Mouse (Mus musculus) lung, adult 2 months (tissue): ENCODE measurements around the gene Dpf1. TPM values are rescaled to one million over a fixed set of nuclear protein-coding genes. Genes with fewer than 3 reads are reported as not detected.

ENCODE experiments used
- DNase-seq: peaks from one replicate; pipeline ENCODE4 v3.0.0; 2022
- H3K4me1 ChIP-seq: fragments of 200-500 bp; 2 replicates; pipeline ENCODE4 v1.6.1; 2011; ENCODE audit warnings: low read length; ENCODE audit not compliant: control insufficient read depth, insufficient read depth
- H3K4me3 ChIP-seq: fragments of 200-500 bp; replicated peaks from 2 replicates; pipeline ENCODE3; 2011; ENCODE audit warnings: low read depth, mild to moderate bottlenecking, control low read depth, low read length; ENCODE audit errors: extremely low read depth
- CTCF ChIP-seq: fragments of 200-500 bp; IDR thresholded peaks from 2 replicates; pipeline ENCODE4 v1.5.1; 2011; ENCODE audit warnings: mild to moderate bottlenecking, low read length, control low read depth; ENCODE audit not compliant: insufficient read depth
- POLR2A ChIP-seq: fragments of 200-500 bp; IDR thresholded peaks from 2 replicates; pipeline ENCODE4 v1.6.1; 2011; ENCODE audit warnings: low read depth, mild to moderate bottlenecking, control low read depth, low read length, borderline replicate concordance; ENCODE audit errors: extremely low read depth
- WGBS: fragments of 180-500 bp; shearing (Covaris S2); methylation state at CpG from one replicate; pipeline ENCODE4 v1.1.7; 2018; 5-methylcytosine and 5-hydroxymethylcytosine counted together
- polyA plus RNA-seq: library from polyadenylated mRNA; depleted of rRNA; stranded (reverse); fragments of >200 nt; gene quantifications from 2 replicates; pipeline ENCODE4 v1.2.3, GENCODE M21; 2012

Gene Dpf1
- polyA plus RNA-seq, 1 experiment: 4.0 TPM

DNA sequence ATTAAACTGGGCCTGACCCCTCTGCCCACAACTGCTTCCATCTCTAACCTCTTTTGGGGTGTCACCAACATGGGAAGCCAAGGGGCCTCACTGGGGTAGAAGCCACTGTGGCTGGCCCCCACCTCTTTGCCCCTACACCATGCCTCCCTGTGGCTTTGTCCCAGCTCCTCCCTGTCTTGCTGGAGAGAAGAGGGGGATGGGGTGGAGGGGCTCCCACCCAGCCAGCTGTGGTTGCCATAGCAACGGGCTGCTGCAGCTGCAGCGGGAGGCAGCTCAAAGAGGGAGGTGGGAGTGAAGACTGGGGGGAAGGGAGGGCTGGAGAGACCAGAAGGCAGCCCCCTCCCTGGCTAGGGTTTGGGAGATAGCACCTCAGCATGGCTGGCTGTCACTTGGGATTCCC lies 13.8 kb downstream of the Dpf1 start:
- WGBS: 0% methylated on average over 2 of the region's 2 CpGs
- no peak for DNase-seq
- Histone ChIP-seq H3K4me1 (peaks cover 2% of the 10 kb centered on the region; the same call in 1 of the 2 replicates), H3K4me3 (no peak overlapping the region)
- TF ChIP-seq CTCF: no peak
- TF ChIP-seq POLR2A: no peak

DNA sequence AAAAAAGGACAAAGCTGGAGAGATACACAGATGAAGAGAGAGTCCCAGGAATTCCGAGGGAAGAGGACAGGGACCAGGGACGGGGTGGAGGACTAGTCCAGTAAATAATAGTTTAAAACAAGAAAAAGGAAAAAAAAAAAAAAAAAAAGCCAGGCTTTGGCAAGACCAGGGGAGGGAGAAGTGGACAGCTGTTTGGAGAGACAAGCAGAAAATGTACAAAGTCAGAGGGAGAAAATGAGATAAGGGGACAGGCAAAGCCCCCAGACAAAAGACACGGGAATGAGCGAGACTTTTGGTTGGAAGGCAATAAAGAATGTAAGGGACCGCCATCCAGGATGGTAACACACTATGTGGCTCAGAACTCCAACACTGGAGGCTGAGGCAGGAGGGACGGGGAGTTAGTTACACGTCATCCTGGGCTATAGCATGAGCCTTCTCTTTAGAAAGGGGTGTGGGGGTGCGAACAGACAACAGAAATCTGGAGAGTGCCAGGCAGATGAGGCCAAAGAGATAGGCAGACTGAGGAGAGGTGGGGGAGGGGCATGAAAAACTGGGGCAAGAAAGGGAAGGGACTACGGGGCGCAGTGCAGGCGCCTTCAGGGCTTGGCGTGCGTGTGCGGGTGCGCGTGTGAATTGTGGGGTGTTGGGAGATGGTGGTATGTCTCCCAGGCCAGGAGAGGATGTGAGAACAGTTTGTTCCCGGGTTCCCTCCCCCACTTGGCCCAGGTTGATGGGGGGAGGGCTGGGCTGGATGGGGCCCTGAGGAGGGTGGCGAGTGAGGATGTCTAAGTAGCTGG lies 14.6 kb downstream of the Dpf1 start:
- Histone ChIP-seq H3K4me1 (peaks cover 2% of the 10 kb centered on the region; the same call in 1 of the 2 replicates), H3K4me3 (no peak overlapping the region)
- DNase-seq: no peak
- 10% methylated on average over 18 of the region's 18 CpGs for WGBS
- TF ChIP-seq POLR2A: no peak
- no peak for TF ChIP-seq CTCF

DNA sequence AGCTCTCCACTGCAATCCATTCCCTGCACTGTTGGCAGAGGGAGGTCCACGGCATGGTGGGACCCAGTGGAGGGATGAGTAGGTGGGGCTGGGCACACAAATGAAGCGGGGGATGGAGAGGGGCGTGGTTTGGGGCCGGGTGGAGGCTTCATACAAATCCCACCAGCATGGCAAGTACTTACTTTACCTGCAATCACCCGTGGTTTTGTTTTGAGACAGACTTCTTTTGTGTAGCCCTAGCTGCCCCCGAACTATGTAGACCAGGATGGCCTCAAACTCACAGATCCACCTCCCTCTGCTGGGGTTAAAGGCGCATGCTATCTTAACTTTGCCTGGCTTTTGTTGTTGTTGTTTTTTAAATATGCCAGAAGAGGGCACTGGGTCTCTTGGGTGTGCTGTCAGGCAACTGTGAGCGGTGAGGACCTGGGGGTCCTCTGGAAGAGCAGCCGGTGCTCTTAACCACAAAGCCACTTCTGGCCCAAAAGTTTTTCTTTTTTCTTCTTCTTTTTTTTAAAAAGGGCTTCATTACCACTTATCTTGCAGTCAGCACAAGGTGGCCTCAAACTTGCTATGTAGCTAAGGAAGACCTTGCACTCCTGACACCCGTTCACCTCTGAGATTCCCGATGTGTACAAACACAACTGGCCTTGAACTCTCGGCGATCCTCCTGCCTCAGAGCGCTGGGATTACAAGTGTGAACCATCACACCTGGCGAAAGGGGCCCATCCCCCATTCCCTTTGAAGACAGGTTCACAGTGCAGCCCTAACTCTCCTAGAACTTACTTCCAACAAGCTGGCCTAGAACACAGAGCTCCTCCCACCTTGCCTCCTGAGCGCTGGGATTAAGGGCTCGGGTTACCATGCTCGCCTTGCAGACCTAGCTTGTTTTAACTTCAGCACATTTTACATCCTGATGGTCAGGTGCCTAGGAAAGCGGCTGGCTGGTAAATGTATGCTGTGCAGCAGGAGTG lies 15.9 kb downstream of the Dpf1 start:
- H3K4me3 ChIP-seq: no peak overlapping the region
- no peak for DNase-seq
- WGBS: 33% methylated on average over 19 of the region's 19 CpGs
- TF ChIP-seq CTCF (no peak), POLR2A (no peak)
- peaks cover 2% of the 10 kb centered on the region; the same call in 1 of the 2 replicates for H3K4me1 ChIP-seq

DNA sequence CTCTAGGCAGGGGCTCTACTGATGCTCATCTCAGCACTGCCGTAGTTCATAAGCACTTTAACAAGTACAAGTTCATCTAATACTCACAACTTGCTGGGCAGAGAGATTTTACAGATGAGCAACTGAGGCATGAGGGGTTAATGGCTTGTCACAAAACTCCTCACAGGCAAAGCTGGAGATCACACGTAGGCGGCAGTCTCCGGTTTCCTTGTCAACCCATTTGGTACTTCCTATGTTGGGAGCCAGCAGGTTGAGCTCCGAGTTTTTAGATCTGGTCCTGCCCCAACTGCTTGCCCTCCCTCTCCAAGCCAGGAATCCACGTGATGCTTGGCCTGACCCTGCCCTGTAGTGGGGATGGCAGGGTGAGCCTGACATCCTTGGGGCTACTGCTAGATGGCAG lies 23.3 kb downstream of the Dpf1 start:
- DNase-seq: no peak
- no peak for TF ChIP-seq POLR2A
- no peak for TF ChIP-seq CTCF
- Histone ChIP-seq H3K4me1 (no peaks in the 10 kb centered on the region), H3K4me3 (no peak overlapping the region)
- 81% methylated on average over 6 of the region's 6 CpGs for WGBS

DNA sequence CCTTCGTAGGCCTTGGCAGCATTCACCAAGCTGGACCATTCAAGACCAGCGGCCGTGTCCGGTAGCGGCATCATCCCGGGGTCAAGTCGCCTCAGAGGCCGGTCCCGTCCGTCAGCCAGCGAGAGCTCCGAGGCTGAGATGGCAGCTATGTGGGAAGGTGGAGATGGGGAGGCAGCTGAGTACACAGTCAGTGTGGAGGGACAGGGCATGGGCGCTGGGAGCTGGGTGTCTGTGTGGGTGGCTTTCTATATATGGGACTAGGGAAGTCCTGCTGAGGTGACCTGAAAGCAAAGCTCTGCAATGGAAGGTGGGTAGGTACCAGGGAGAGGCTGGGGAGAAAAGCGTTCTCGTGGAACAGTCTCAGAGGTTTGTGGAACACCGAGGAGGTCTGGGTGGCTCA lies 25.2 kb downstream of the Dpf1 start:
- Histone ChIP-seq H3K4me3 (no peak overlapping the region), H3K4me1 (no peaks in the 10 kb centered on the region)
- TF ChIP-seq CTCF (no peak), POLR2A (no peak)
- WGBS: 92% methylated on average over 16 of the region's 16 CpGs
- no peak for DNase-seq

DNA sequence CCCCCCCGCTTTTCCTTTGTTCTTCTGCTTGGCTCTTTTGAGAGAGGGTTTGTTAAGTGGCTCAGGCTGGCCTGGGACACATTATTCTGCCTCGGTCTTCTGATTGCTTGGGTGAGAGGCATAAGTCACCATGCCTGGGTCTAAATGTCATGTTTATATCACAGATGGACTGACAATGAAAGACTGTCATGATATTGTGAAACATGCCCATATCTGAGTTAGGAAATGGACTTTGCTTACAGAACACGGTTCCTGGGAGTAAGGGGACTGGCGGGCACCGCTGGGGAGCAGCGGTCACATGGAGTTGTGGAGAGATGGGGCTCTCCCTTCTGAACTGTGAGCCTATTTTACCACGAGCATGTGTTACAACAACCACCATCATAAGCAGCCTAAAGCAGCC lies 30.4 kb downstream of the Dpf1 start:
- no peaks in the 10 kb centered on the region for H3K4me1 ChIP-seq
- DNase-seq: no peak
- TF ChIP-seq POLR2A: no peak
- TF ChIP-seq CTCF: no peak
- H3K4me3 ChIP-seq: no peak overlapping the region
- WGBS: 41% methylated on average over 7 of the region's 7 CpGs

DNA sequence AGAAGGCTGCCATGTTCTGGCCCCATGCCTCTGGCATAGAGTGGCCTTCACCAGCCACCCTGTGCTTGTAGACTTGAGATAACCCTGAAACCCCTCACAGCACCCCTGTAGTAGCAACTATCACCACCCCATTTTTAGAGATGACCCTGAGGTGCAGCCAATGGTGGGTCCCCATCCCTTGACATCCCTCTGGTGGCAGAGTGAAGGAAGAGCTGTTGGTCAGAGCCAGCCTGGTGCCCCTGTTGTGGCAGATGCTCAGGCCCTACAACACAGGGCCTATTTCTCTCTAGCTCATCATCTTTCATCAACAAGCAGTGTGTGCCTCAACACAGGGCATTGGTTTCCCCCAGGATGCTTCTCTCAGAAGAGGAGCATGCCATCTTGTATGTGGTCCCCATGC lies 31.5 kb downstream of the Dpf1 start:
- Histone ChIP-seq H3K4me1 (no peaks in the 10 kb centered on the region), H3K4me3 (no peak overlapping the region)
- no peak for DNase-seq
- no peak for TF ChIP-seq CTCF
- TF ChIP-seq POLR2A: no peak

DNA sequence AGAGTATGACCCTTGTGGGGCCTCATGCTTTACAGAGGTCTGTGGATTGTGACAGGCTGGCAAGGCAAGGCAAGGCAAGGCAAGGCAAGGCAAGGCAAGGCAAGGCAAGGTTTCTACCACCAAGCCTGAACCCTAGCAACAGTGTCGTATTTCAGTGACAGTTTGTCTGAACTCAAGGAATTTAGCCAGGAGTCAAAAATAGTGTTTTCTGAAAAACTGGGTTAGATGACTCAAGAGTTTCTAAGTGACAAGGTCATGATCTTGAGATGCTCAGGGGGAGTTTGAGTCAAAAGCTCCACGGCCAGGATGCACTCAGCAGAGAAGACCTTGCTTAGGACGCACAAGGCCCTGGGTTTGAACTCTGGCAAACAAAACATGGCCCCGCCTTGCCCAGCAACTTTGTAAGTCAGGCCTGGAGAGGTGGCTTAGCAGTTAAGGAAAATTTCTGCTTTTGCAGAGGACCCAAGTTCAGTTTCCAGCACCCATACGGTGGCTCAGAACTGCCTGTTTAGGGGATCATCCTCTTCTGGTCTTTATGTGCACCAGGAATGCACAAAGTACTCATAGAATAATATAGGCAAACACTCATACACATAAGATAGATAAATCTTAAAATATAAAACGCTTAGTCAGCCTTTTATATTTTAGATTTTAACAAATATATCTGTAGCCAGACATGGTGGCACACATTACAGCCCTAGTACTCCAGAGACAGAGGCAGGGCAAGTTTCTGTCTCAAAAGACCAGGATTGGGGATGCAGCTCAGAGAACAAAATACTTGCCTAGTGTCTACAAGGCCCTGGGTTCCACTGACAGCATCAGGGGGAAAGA lies 32.3 kb downstream of the Dpf1 start:
- no peak for TF ChIP-seq CTCF
- TF ChIP-seq POLR2A: no peak
- WGBS: 75% methylated on average over 6 of the region's 6 CpGs
- DNase-seq: no peak
- no peaks in the 10 kb centered on the region for H3K4me1 ChIP-seq
- no peak overlapping the region for H3K4me3 ChIP-seq

DNA sequence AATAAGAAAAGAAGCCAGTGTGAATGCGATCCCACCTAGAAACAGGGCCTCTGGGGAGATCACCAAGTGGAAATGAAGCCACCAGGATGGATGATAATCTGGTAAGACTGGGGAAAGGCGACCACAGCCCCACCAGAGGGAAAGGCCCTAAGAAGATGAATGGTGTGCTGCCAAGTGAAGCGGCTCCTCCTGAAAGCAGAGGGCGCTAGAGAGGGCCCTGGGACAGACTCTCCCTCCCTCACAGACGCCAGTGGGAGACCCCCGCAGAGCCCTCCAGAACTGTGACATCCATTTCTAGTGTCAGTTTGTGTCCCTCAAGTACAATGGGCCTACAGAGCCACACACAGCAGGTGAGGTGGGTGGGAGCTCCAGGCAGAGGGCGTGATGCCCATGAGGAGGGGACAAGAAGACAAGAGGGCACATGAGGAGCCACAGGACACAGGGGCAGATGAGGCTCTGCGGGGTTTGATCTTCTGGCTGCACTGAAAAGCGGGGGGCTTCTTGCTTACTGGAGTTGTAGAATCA lies 33.1 kb downstream of the Dpf1 start:
- TF ChIP-seq POLR2A (no peak), CTCF (0 out of 2 replicates have a peak, but pooled peaks have one; percentile 9)
- WGBS: 82% methylated on average over 9 of the region's 9 CpGs
- no peak for DNase-seq

More for the DNA sequence above, 33.1 kb downstream of the Dpf1 start:
- no peaks in the 10 kb centered on the region for H3K4me1 ChIP-seq
- H3K4me3 ChIP-seq: no peak overlapping the region
